Mouse (Mus musculus): ENCODE data around the gene Hfe2. TPM values are rescaled to one million over a fixed set of nuclear protein-coding genes. Genes with fewer than 3 reads are reported as not detected.

Hfe2 gene
- total and polyA plus RNA-seq, 2 experiments = 29.6 to 93.8 TPM

GRCm38 (mm10) chr3:96564633-96565032 lies 39.7 kb downstream of the Hfe2 start:
- Histone ChIP-seq H3K4me1 (ENCODE audit: control insufficient read depth, insufficient read depth, low read length) (peaks cover 17% of the 10 kb centered on the region), H3K9ac (ENCODE audit: low read depth, low read length) (0 out of 2 replicates have a peak overlapping the region, but pooled peaks have one; percentile 16), H3K27me3 (ENCODE audit: control insufficient read depth, insufficient read depth, low read length) (no peaks in the 10 kb centered on the region), H3K27ac (replicated peaks; ENCODE audit: insufficient read depth, low read depth, low read length) (peak overlapping the region; percentile 65), H3K79me2 (ENCODE audit: control insufficient read depth, insufficient read depth, low read length) (peaks cover 3% of the 10 kb centered on the region; the same call in 1 of the 2 replicates), H3K4me3 (ENCODE audit: insufficient read depth, low read depth, low read length) (no peak overlapping the region), H3K36me3 (ENCODE audit: control insufficient read depth, insufficient read depth, low read length) (peaks cover 18% of the 10 kb centered on the region)
- WGBS = 63% methylated on average over 7 of the region's 7 CpGs
- peak; percentile 40 for DNase-seq (ENCODE audit: extremely low read depth, low read depth, low spot score)
- TF ChIP-seq CTCF (IDR thresholded peaks at IDR 0.05; ENCODE audit: low read depth, low read length) = no peak
- no peak for TF ChIP-seq POLR2A (IDR thresholded peaks at IDR 0.05; ENCODE audit: extremely low read depth, insufficient read depth, low read length)

GRCm38 (mm10) chr3:96565105-96565504 lies 40.1 kb downstream of the Hfe2 start:
- no peak overlapping the region for H3K4me3 ChIP-seq (ENCODE audit: insufficient read depth, low read depth, low read length)
- H3K27ac ChIP-seq (replicated peaks; ENCODE audit: insufficient read depth, low read depth, low read length) = peak overlapping the region; percentile 33
- H3K27me3 ChIP-seq (ENCODE audit: control insufficient read depth, insufficient read depth, low read length) = no peaks in the 10 kb centered on the region
- no peak overlapping the region for H3K9ac ChIP-seq (ENCODE audit: low read depth, low read length)
- peaks cover 14% of the 10 kb centered on the region for H3K36me3 ChIP-seq (ENCODE audit: control insufficient read depth, insufficient read depth, low read length)
- no peaks in the 10 kb centered on the region for H3K79me2 ChIP-seq (ENCODE audit: control insufficient read depth, insufficient read depth, low read length)
- peaks cover 19% of the 10 kb centered on the region for H3K4me1 ChIP-seq (ENCODE audit: control insufficient read depth, insufficient read depth, low read length)
- no peak for DNase-seq (ENCODE audit: extremely low read depth, low read depth, low spot score)
- no peak for TF ChIP-seq CTCF (IDR thresholded peaks at IDR 0.05; ENCODE audit: low read depth, low read length)
- TF ChIP-seq POLR2A (IDR thresholded peaks at IDR 0.05; ENCODE audit: extremely low read depth, insufficient read depth, low read length) = no peak
- 87% methylated on average over 3 of the region's 3 CpGs for WGBS

GRCm38 (mm10) chr3:96566661-96567450 lies 41.9 kb downstream of the Hfe2 start:
- TF ChIP-seq CTCF (IDR thresholded peaks at IDR 0.05; ENCODE audit: low read depth, low read length) = no peak
- 0 out of 2 replicates have a peak, but pooled peaks have one; percentile 41 for TF ChIP-seq POLR2A (IDR thresholded peaks at IDR 0.05; ENCODE audit: extremely low read depth, insufficient read depth, low read length)

DNA sequence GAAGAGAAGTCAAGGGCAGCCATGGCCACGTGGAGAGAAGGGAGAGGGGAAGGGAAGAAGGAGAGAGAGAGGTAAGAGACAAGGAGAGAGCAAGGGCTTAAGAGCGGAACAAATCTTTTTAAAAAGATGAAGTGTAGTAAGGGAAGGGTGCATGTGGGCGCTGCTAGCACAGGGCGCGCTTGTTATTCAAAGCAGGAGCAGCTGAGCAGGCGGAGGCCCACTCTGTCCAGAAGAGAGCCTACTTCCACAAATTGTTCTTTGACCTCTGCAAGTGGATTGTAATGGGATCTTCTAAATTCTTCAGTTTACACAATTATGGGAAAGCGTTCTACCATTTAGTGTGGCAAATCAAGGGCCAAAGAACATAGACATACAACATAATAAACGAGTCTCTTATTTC lies 43.6 kb downstream of the Hfe2 start:
- H3K4me3 ChIP-seq (ENCODE audit: insufficient read depth, low read depth, low read length) = no peak overlapping the region
- DNase-seq (ENCODE audit: extremely low read depth, low read depth, low spot score) = no peak
- H3K4me1 ChIP-seq (ENCODE audit: control insufficient read depth, insufficient read depth, low read length) = peaks cover 35% of the 10 kb centered on the region
- no peak overlapping the region for H3K27ac ChIP-seq (replicated peaks; ENCODE audit: insufficient read depth, low read depth, low read length)
- no peaks in the 10 kb centered on the region for H3K36me3 ChIP-seq (ENCODE audit: control insufficient read depth, insufficient read depth, low read length)
- H3K79me2 ChIP-seq (ENCODE audit: control insufficient read depth, insufficient read depth, low read length) = no peaks in the 10 kb centered on the region
- no peak for TF ChIP-seq POLR2A (IDR thresholded peaks at IDR 0.05; ENCODE audit: extremely low read depth, insufficient read depth, low read length)
- H3K27me3 ChIP-seq (ENCODE audit: control insufficient read depth, insufficient read depth, low read length) = no peaks in the 10 kb centered on the region
- no peak overlapping the region for H3K9ac ChIP-seq (ENCODE audit: low read depth, low read length)
- 78% methylated on average over 8 of the region's 8 CpGs for WGBS

More at GRCm38 (mm10) chr3:96566661-96567450, 41.9 kb downstream of the Hfe2 start:
- peak; percentile 71 for DNase-seq (ENCODE audit: extremely low read depth, low read depth, low spot score)
- Histone ChIP-seq H3K27ac (replicated peaks; ENCODE audit: insufficient read depth, low read depth, low read length) (no peak overlapping the region), H3K27me3 (ENCODE audit: control insufficient read depth, insufficient read depth, low read length) (no peaks in the 10 kb centered on the region), H3K79me2 (ENCODE audit: control insufficient read depth, insufficient read depth, low read length) (no peaks in the 10 kb centered on the region), H3K4me3 (ENCODE audit: insufficient read depth, low read depth, low read length) (no peak overlapping the region), H3K9ac (ENCODE audit: low read depth, low read length) (no peak overlapping the region), H3K4me1 (ENCODE audit: control insufficient read depth, insufficient read depth, low read length) (peaks cover 24% of the 10 kb centered on the region), H3K36me3 (ENCODE audit: control insufficient read depth, insufficient read depth, low read length) (no peaks in the 10 kb centered on the region; the same call in 1 of the 2 replicates)
- 62% methylated on average over 8 of the region's 8 CpGs for WGBS

DNA sequence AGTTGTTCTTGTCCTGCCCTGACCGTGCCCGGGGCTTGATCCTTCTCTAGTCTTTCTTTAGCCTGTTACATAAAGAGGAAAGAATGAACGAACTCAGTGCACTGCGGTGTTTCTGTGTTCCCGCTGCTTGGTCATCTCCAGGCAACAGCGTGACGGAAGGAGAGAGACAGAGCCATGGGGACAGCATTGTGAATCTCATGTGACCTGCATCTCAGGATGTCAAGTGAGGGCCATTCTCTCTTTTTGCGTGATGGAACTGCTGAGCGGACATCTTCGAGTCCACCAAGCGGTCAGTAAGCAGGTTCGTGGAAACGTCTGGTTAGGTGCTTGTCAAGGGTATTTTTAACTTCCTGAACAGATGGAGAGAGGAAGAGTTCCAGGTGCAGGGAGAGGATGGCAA lies 44.5 kb downstream of the Hfe2 start:
- Histone ChIP-seq H3K4me3 (ENCODE audit: insufficient read depth, low read depth, low read length) (no peak overlapping the region), H3K79me2 (ENCODE audit: control insufficient read depth, insufficient read depth, low read length) (no peaks in the 10 kb centered on the region), H3K4me1 (ENCODE audit: control insufficient read depth, insufficient read depth, low read length) (peaks cover 33% of the 10 kb centered on the region), H3K27ac (replicated peaks; ENCODE audit: insufficient read depth, low read depth, low read length) (no peak overlapping the region), H3K27me3 (ENCODE audit: control insufficient read depth, insufficient read depth, low read length) (no peaks in the 10 kb centered on the region), H3K36me3 (ENCODE audit: control insufficient read depth, insufficient read depth, low read length) (no peaks in the 10 kb centered on the region), H3K9ac (ENCODE audit: low read depth, low read length) (no peak overlapping the region)
- 92% methylated on average over 13 of the region's 13 CpGs for WGBS
- TF ChIP-seq CTCF (IDR thresholded peaks at IDR 0.05; ENCODE audit: low read depth, low read length) = no peak
- no peak for TF ChIP-seq POLR2A (IDR thresholded peaks at IDR 0.05; ENCODE audit: extremely low read depth, insufficient read depth, low read length)
- DNase-seq (ENCODE audit: extremely low read depth, low read depth, low spot score) = no peak

All from liver, adult 2 months (tissue).